Mouse (Mus musculus): Measurements from ENCODE around the gene Urah. TPM values are rescaled to one million over a fixed set of nuclear protein-coding genes. Genes with fewer than 3 reads are reported as not detected.

Urah gene
- total RNA-seq, 2 experiments from 2014 or later: 14.7 to 35.6 TPM

DNA sequence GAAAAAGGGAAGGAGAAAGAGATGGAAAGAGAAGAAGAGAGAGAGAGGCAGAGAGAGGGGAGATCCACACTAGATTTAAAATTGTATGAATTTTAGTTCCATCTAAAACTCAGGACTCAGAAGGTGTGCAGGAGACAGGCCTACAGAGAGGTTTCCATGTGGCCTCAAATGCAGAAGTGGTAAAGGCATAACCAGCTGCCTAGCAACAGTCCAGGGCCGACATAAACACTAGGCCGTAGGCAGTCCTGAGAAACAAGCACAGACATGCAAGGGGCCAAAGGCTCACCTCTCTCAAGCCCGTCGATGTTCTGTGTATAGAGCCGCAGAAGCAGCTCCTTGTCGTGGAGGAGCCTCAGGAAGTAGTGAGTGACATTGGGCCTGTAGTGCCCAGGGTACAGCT is 42.5 kb downstream of the Urah start:
- DNase-seq: no peak

DNA sequence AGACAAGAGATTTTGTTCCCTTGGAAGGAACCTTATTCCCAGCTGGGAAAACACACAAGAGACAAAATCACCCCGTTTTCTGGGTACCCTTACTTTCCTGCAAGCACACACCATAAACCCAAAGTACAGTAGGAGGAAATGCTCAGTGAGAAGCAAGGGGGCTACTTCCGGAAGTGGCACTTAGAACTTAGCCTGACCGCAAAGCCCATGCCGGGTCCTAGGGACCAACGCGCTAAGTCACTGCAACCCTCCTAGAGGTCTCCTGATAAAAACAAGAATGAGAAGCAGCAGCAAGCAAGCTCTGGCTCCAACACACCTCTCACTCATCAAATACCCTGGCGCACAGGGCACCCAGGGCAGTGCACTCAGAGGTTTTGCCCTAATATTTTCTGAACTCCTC is 44.5 kb downstream of the Urah start:
- no peak for DNase-seq

DNA sequence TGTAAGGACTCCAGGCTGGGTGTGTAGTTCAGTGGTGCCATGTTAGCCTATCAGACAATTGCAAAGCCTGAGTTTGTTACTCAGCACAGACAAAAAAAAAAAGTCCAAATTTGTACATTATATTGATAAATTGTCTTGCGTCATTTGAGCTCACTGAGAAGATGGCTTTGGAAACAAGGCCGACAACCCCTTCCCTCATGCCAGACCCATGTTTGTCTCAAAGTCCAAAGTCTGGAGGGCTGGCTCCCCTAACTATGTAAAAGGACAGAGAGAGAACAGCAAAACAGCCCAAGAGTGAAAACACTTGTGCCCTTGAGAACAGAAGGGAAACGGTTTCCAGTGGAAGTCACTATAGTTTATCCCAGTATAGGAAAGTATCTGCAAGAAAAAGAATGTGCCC is 45.6 kb downstream of the Urah start:
- no peak for DNase-seq

DNA sequence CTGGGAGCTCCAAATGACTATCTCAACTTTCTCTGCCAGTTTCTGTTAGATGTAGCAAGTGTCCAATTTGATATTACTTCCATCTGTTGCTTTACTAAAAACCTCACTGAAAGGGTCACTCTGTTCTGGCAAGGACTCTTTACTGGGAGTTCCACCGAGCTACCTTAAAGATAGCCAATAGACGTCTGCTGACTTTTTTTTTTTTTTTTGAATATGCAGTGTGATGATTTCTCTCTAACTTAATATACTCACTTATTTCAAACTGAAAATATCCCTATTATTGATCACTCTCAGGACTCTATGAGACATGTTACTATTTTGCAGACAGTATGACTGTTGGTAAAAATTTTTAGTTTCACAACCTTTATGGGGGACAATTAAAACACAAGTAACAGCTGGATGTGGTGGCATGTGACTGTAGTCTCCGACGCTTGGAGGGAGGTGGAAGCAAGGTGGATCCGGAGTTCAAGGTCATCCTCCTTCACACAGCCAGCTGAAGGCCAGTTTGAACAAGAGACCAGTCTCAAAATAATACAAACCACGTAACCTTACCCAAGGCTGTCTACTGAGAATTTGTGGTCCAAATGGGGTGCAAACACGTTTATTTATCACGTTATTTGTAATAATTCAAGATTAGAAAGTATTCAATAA is 46.2 kb downstream of the Urah start:
- no peak for DNase-seq

DNA sequence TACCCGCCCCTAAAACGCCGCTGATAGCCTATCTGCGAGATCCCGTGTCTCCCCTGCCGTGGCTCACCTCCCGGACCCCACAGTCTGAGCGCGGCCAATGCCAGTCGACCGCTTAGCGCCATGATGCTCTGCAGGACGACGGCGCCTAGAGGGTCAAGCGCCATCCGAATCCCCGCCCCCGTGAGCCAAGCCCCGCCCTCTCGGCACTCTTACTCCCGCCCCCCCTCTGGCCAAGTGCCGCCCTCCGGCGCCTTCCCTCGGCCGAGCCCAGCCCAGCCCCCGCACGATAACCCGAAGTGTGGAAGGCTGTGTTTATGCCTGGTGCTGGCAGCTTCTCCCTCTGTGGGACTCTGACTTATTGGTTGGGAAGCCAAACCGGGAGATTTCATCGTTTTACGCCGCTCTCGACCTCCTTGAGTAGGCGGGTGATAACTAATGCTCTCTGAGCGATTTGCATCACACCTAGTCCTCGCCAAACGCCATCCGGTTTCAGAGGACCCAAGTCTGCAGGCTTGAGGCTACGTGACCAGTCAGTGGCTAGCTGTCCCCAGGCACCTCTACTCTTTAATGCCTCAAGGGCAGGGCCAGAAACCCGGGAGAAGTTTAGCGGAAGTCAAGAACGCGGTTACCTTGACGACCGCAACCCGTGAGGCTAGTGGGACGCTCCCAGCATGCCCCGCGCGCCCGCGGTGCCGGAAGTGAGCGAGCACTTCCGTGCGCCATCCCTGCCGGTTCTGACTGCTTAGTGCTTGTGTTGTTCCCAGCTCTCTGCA is 47.1 kb downstream of the Urah start, which contains the start of the genes Psmd13 and Sirt3:
Gene Psmd13, plus strand, starts transcription at position 273 of the 773 bp plus-strand sequence.
Gene Sirt3, minus strand, starts transcription at position 614 of the 773 bp plus-strand sequence.
- peak; percentile 97 for DNase-seq

DNA sequence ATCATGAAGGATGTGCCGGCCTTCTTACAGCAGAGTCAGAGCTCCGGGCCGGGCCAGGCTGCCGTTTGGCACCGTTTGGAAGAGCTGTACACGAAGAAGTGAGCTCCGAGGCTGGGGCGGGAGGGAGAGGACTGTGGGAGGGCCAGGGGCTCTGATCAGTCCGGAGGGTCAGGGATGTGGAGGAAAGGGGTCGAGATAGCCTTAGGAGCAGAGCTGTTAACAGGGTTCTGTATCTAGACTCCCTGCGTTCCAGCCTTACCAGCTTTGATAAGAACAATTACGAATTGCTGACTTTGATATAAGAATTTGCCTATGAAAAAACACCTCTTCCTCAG is 47.6 kb downstream of the Urah start:
- DNase-seq: no peak

Other genes with a start within 250 kb of the Urah start
- gene Olfr46, start 233.7 kb upstream of the Urah start, total RNA-seq (2021): not detected
- not detected for gene Olfr61, start 206.0 kb upstream of the Urah start, total RNA-seq (2021)
- not detected for gene Olfr53, start 188.6 kb upstream of the Urah start, total RNA-seq (2021)
- not detected for gene Olfr539, start 175.1 kb upstream of the Urah start, total RNA-seq (2021)
- gene Olfr45, start 153.1 kb upstream of the Urah start, total RNA-seq (2021): not detected
- not detected for gene Olfr541, start 137.8 kb upstream of the Urah start, total RNA-seq (2021)
- gene Cyp2e1, start 71.3 kb upstream of the Urah start, total RNA-seq (2021): 100 to 1,000 TPM; 231 to 556 TPM
- not detected for gene Syce1, start 47.2 kb upstream of the Urah start, total RNA-seq (2021)
- 1 to 10 TPM; 2.3 to 2.6 TPM for gene Zfp941, start 12.8 kb upstream of the Urah start, total RNA-seq (2021)
- gene Scgb1c1, start 10.5 kb downstream of the Urah start, total RNA-seq (2021): under 1 TPM; 0.76 to 0.90 TPM
- under 1 TPM in 1 of 2 experiments, not detected in 1; 0.24 TPM for gene Odf3, start 12.8 kb downstream of the Urah start, total RNA-seq (2021)
- under 1 TPM in 1 of 2 experiments, not detected in 1; 0.39 TPM for gene Gm45785, start 21.3 kb downstream of the Urah start, total RNA-seq (2021)
- 10 to 100 TPM; 43.5 to 58.0 TPM for gene Ric8a, start 21.9 kb downstream of the Urah start, total RNA-seq (2021)
- 10 to 100 TPM; 29.1 to 33.5 TPM for gene Bet1l, start 22.6 kb downstream of the Urah start, total RNA-seq (2021)
- 100 to 1,000 TPM; 106 to 112 TPM for gene Psmd13, start 47.0 kb downstream of the Urah start, total RNA-seq (2021)
- 10 to 100 TPM; 67.6 to 70.9 TPM for gene Sirt3, start 47.3 kb downstream of the Urah start, total RNA-seq (2021)
- 1,000 to 10,000 TPM; 2,860 to 2,972 TPM for gene Cox8b, start 65.4 kb downstream of the Urah start, total RNA-seq (2021)
- gene Nlrp6, start 85.9 kb downstream of the Urah start, total RNA-seq (2021): 1 to 10 TPM; 4.9 to 7.9 TPM
- gene Pgghg, start 106.4 kb downstream of the Urah start, total RNA-seq (2021): 10 to 100 TPM; 31.6 to 37.2 TPM
- 1 to 10 TPM; 1.4 to 3.3 TPM for gene Ifitm5, start 115.3 kb downstream of the Urah start, total RNA-seq (2021)
- not detected for gene Gm45717, start 120.9 kb downstream of the Urah start, total RNA-seq (2021)
- gene Ifitm2, start 121.0 kb downstream of the Urah start, total RNA-seq (2021): 100 to 1,000 TPM; 418 to 468 TPM
- 10 to 100 TPM; 12.2 to 12.4 TPM for gene Ifitm1, start 132.2 kb downstream of the Urah start, total RNA-seq (2021)
- 100 to 1,000 TPM; 131 to 136 TPM for gene Ifitm3, start 175.8 kb downstream of the Urah start, total RNA-seq (2021)
- gene Ifitm6, start 182.9 kb downstream of the Urah start, total RNA-seq (2021): 1 to 10 TPM; 1.7 to 3.2 TPM
- not detected for gene Gm17387, start 194.1 kb downstream of the Urah start, total RNA-seq (2021)
- 1 to 10 TPM; 2.0 to 5.1 TPM for gene B4galnt4, start 226.1 kb downstream of the Urah start, total RNA-seq (2021)
- 1 to 10 TPM in 1 of 2 experiments, under 1 TPM in 1; 0.94 to 1.5 TPM for gene Pkp3, start 243.2 kb downstream of the Urah start, total RNA-seq (2021)